In the genomic region with DNA sequence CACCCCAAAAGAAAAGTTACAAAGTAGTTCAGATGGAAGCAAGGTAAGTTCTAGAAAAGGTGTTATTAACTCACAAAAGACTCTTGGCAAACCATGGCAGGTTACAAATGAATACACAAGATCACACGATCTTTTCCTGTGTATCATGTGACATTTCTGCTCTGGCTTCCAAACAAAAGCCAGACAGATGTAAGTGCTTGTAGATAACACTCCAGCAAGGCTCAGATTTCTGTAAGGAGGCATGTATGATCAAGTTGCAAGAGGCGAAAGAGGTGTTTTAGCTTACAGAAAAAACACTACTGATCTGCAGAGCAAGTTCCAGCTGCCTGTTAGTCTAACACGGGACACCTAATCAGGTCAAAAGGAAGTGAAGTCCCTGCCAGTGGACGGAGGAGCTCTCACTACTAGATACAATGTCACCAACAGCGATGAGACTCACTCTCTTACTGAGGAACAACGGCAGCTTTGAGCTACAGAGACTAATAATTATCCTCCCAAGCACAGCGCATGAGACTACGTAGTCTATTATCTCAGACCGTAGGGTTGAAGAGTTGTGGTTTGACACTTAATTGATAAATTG, we compare ENCODE assay signal across 12 mouse cellular contexts. TPM values are rescaled to one million over a fixed set of nuclear protein-coding genes. Genes with fewer than 3 reads are reported as not detected.
DNase-seq lines count a peak whose midpoint lies in the region; ATAC-seq and TF ChIP-seq lines count a peak whose summit lies in the region.
"Had no signal": no experiment of that assay in that cellular context is flagged by ENCODE, and none has a peak within 500 bp of the region (broad histone marks: within the 10 kb centered on the region; RNA-seq: fewer than 3 reads in every experiment).

No protein-coding gene starts in this region.

- H3K36me3 ChIP-seq in heart, embryonic 13.5 days: no peaks in the 10 kb centered on the region
- no peaks in the 10 kb centered on the region for H3K36me3 ChIP-seq in testis, adult 2 months (ENCODE audit: control insufficient read depth, insufficient read depth, low read length)
- H3K36me3 ChIP-seq in limb, embryonic 10.5 days: no peaks in the 10 kb centered on the region
- H3K36me3 ChIP-seq: neural tube, embryonic 15.5 days had no signal

- WGBS in heart, embryonic 13.5 days: 13% methylated on average over 9 of the region's 9 CpGs
- 60% methylated on average over 9 of the region's 9 CpGs for WGBS in limb, embryonic 10.5 days

- ATAC-seq in heart, embryonic 13.5 days (ENCODE audit: extremely low read depth, insufficient number of reproducible peaks, low FRiP score, low TSS enrichment): no peak

- H3K4me1 ChIP-seq in heart, embryonic 13.5 days: peaks cover 20% of the 10 kb centered on the region
- H3K4me1 ChIP-seq in testis, adult 2 months (ENCODE audit: control insufficient read depth, insufficient read depth, low read length): no peaks in the 10 kb centered on the region
- H3K4me1 ChIP-seq in limb, embryonic 10.5 days: peaks cover 26% of the 10 kb centered on the region
- H3K4me1 ChIP-seq: neural tube, embryonic 15.5 days had no signal

- H3K4me2 ChIP-seq in heart, embryonic 13.5 days: peak overlapping the region; percentile 61
- H3K4me2 ChIP-seq: neural tube, embryonic 15.5 days had no signal

- H3K27me3 ChIP-seq in heart, embryonic 13.5 days (replicated peaks): no peaks in the 10 kb centered on the region
- H3K27me3 ChIP-seq in testis, adult 2 months (ENCODE audit: control insufficient read depth, insufficient read depth, low read length): no peaks in the 10 kb centered on the region
- no peaks in the 10 kb centered on the region for H3K27me3 ChIP-seq in limb, embryonic 10.5 days (ENCODE audit: low read depth, poor library complexity, severe bottlenecking)
- H3K27me3 ChIP-seq: neural tube, embryonic 15.5 days had no signal

- no peak for TF ChIP-seq POLR2A in testis, adult 2 months (IDR thresholded peaks at IDR 0.05; ENCODE audit: control insufficient read depth, low read depth, low read length)

- peak overlapping the region; percentile 59 for H3K9ac ChIP-seq in heart, embryonic 13.5 days
- H3K9ac ChIP-seq: neural tube, embryonic 15.5 days had no signal

- H3K27ac ChIP-seq in heart, embryonic 13.5 days (replicated peaks): peak overlapping the region; percentile 74
- peak overlapping the region; percentile 21; the same call in 1 of the 2 replicates for H3K27ac ChIP-seq in testis, adult 2 months (ENCODE audit: control insufficient read depth, insufficient read depth, low read depth, low read length)
- peak overlapping the region; percentile 56; the same call in 1 of the 2 replicates for H3K27ac ChIP-seq in limb, embryonic 10.5 days
- H3K27ac ChIP-seq: neural tube, embryonic 15.5 days had no signal

- peak overlapping the region; percentile 21; the same call in 1 of the 2 replicates for H3K4me3 ChIP-seq in heart, embryonic 13.5 days
- no peak overlapping the region for H3K4me3 ChIP-seq in testis, adult 2 months (ENCODE audit: control insufficient read depth, low read depth, low read length)
- H3K4me3 ChIP-seq in limb, embryonic 10.5 days: no peak overlapping the region
- H3K4me3 ChIP-seq: neural tube, embryonic 15.5 days had no signal

- no peak for DNase-seq in heart, adult 11 months
- no peak for DNase-seq in testis, postnatal 10 days (ENCODE audit: low spot score)
- no peak for DNase-seq in limb, embryonic 10.5 days (ENCODE audit: low spot score)
- DNase-seq in left cerebral cortex, adult 9 months (ENCODE audit: low spot score in 2 of 2): no peak
- DNase-seq in lung, postnatal 36 days: no peak
- DNase-seq: adrenal gland, postnatal 36 days; cerebellum, adult 11 months; kidney, adult 9 months; right cerebral cortex, postnatal 25 days had no signal

- TF ChIP-seq CTCF in testis, adult 2 months (IDR thresholded peaks at IDR 0.05; ENCODE audit: control insufficient read depth, insufficient read depth, insufficient replicate concordance, low read depth, low read length): no peak

- H3K9me3 ChIP-seq in heart, embryonic 13.5 days: no peaks in the 10 kb centered on the region
- no peaks in the 10 kb centered on the region for H3K9me3 ChIP-seq in limb, embryonic 10.5 days (replicated peaks)
- H3K9me3 ChIP-seq: neural tube, embryonic 15.5 days had no signal

RNA-seq across cellular contexts. Expression of a gene that starts 13.8 kb away (rescaled TPM):
- polyA plus RNA-seq in heart, embryonic 13.5 days (2015; fragmentation: Nextera tagmentation; extraction: Ambion mirVana): 4.2 and 5.0 TPM in 2 replicates
- polyA plus RNA-seq in testis, adult 2 months (2012; rRNA removed): 0.51 and 0.54 TPM in 2 replicates
- 8.4 and 9.6 TPM in 2 replicates for polyA plus RNA-seq in limb, embryonic 10.5 days (2016; fragmentation: Nextera tagmentation; extraction: Ambion mirVana)

RNA-seq across cellular contexts. Expression of a gene that starts 46.0 kb away (rescaled TPM):
- polyA plus RNA-seq in heart, embryonic 13.5 days (2015; fragmentation: Nextera tagmentation; extraction: Ambion mirVana): 40.9 and 43.3 TPM in 2 replicates
- 1.6 and 2.6 TPM in 2 replicates for polyA plus RNA-seq in testis, adult 2 months (2012; rRNA removed)
- 17.0 and 21.2 TPM in 2 replicates for polyA plus RNA-seq in limb, embryonic 10.5 days (2016; fragmentation: Nextera tagmentation; extraction: Ambion mirVana)

Comparison
In these comparisons a context has a peak if more than half of its experiments do, and no peak if none do; other contexts are left out.
1. H3K27ac ChIP-seq: peak in every context shown above with its lines; median percentile 74 in heart, embryonic 13.5 days; 56 in limb, embryonic 10.5 days; 21 in testis, adult 2 months.